Mouse (Mus musculus) liver, adult 10 weeks (tissue): ENCODE data around the gene Ndp. TPM values are rescaled to one million over a fixed set of nuclear protein-coding genes. Genes with fewer than 3 reads are reported as not detected.

Experiments used
- polyA plus RNA-seq: library from polyadenylated mRNA; stranded (reverse); fragments of 350-450 nt; fragmentation: Illumina TruSeq; extraction: RNeasy Lipid Tissue Mini Kit (QIAGEN cat#74804); gene quantifications from one replicate; pipeline ENCODE4 v1.2.3, GENCODE M21; 2014; ENCODE audit warnings: low read depth, low replicate concordance

The Ndp gene
- not detected for polyA plus RNA-seq

DNA sequence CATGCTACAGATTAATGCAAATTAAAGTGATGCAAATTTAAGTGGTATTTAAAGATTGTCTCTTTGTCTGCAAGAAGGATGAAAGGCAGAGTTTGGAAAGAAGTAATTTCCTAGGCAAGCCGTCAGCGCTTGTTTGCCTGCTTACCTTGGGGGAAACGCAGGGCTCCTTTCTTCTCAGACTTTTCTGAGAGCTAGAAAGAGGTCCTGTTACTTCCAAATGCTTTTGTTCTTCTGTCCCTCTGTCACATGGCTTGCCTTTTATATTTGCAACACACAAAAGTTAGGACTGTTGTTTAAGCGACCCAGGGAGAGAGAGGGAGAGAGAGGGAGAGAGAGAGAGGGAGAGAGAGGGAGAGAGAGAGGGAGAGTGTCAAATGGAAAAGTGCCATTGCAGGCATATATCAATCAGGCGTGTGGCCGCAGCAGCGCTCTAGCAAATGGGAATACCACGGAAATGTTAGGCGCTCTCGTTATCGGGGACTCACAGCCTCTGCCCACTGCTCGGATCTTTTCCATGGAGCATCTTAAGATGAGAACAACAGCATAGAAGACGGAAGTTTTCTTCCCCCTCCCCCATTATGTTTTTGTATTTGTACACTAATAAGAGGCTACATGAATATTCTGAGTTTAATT lies at the start of gene Ndp:
TSS of gene Ndp (minus strand) at position 534 of the 633 bp plus-strand sequence.

Other genes with a start within 250 kb of the Ndp start
- gene Maob, start 94.4 kb downstream of the Ndp start, polyA plus RNA-seq: 597 TPM